Mouse (Mus musculus) colon, adult 2 months (tissue): ENCODE data around the gene Gm10662. TPM values are rescaled to one million over a fixed set of nuclear protein-coding genes. Genes with fewer than 3 reads are reported as not detected.

Experiments used
- polyA plus RNA-seq: library from polyadenylated mRNA; depleted of rRNA; stranded (reverse); fragments of >200 nt; gene quantifications from 2 replicates; pipeline ENCODE4 v1.2.3, GENCODE M21; 2012; rRNA removed

The Gm10662 gene
- polyA plus RNA-seq = not detected in 2 replicates

GRCm38 (mm10) chr7:23144380-23144779 is at the start of gene Gm10662:
Gene Gm10662 (minus strand): TSS chr7:23144480.

Other genes with a start within 250 kb of the Gm10662 start
- gene Gm4214, start 159.8 kb downstream of the Gm10662 start, polyA plus RNA-seq = not detected in 2 replicates
- not detected in 2 replicates for gene Gm4216, start 124.6 kb downstream of the Gm10662 start, polyA plus RNA-seq
- gene Vmn1r163, start 88.9 kb downstream of the Gm10662 start, polyA plus RNA-seq = not detected in 2 replicates
- gene Gm8720, start 77.0 kb downstream of the Gm10662 start, polyA plus RNA-seq = not detected in 2 replicates
- not detected in 2 replicates for gene Vmn1r165, start 72.9 kb upstream of the Gm10662 start, polyA plus RNA-seq
- not detected in 2 replicates for gene Vmn1r166, start 107.2 kb upstream of the Gm10662 start, polyA plus RNA-seq
- not detected in 2 replicates for gene Gm6902, start 134.4 kb upstream of the Gm10662 start, polyA plus RNA-seq
- not detected in 2 replicates for gene Nlrp4e, start 156.7 kb upstream of the Gm10662 start, polyA plus RNA-seq
- gene Nlrp5, start 241.4 kb upstream of the Gm10662 start, polyA plus RNA-seq = not detected in 2 replicates